Mouse (Mus musculus) E14TG2a.4 (cell line): Measurements from ENCODE around the gene Dtx1.

Experiments
- CTCF ChIP-seq: conservative IDR thresholded peaks from 2 replicates; pipeline ENCODE4 v1.5.1; 2014; ENCODE audit warnings: low read length
- NANOG ChIP-seq: IDR thresholded peaks from 2 replicates; pipeline ENCODE4 v1.6.1; 2014; ENCODE audit warnings: borderline replicate concordance, low read length, mixed read lengths

DNA sequence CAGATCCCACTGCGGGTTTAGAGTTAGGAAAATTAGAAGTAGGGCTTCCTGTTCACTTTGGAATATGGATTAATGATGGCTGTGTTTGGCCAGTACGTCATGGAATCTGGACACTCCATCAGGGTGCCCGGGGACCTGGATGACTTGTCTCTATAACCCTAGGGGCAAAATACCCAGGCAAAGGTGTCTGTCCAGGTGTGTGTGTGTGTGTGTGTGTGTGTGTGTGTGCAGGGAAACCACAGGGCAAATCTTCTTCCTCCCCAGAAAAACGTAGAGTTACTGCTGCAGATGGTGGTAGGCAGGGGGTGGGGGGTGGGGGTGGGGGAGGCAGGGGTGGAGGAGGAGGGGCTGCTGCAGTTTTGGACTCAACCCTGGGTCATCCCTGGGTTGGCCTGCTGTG, 64.4 kb downstream of the Dtx1 start:
- TF ChIP-seq CTCF (no peak), NANOG (no peak)
